Mouse (Mus musculus) hindbrain, embryonic 16.5 days (tissue): ENCODE data around the gene Srsf5. TPM values are rescaled to one million over a fixed set of nuclear protein-coding genes. Genes with fewer than 3 reads are reported as not detected.

Experiments
- ATAC-seq: fragments of 200-750 bp; cut with Nextera tagmentation; 2 replicates; pipeline ENCODE4 v1.8.0; 2017; ENCODE audit warnings: moderate TSS enrichment, moderate library complexity
- H3K27ac ChIP-seq: fragments of 300-500 bp; sonication (generic); 2 replicates; pipeline ENCODE4 v1.5.1; 2014; ENCODE audit warnings: low read depth, mild to moderate bottlenecking, control low read depth, low read length, moderate library complexity
- H3K27me3 ChIP-seq: fragments of 300-500 bp; sonication (generic); replicated peaks from 2 replicates; pipeline ENCODE4 v1.6.1; 2014; ENCODE audit warnings: low read length; ENCODE audit not compliant: control insufficient read depth, insufficient read depth
- H3K36me3 ChIP-seq: fragments of 300-500 bp; sonication (generic); 2 replicates; pipeline ENCODE4 v1.6.1; 2014; ENCODE audit warnings: mild to moderate bottlenecking, low read length, moderate library complexity, mixed read lengths; ENCODE audit not compliant: control insufficient read depth, insufficient read depth
- H3K4me1 ChIP-seq: fragments of 300-500 bp; sonication (generic); 2 replicates; pipeline ENCODE4 v1.6.1; 2014; ENCODE audit warnings: low read depth, low read length; ENCODE audit not compliant: control insufficient read depth, insufficient read depth
- H3K4me2 ChIP-seq: fragments of 300-500 bp; sonication (generic); 2 replicates; pipeline ENCODE4 v1.6.1; 2014; ENCODE audit warnings: mild to moderate bottlenecking, low read length, control low read depth, moderate library complexity
- H3K4me3 ChIP-seq: fragments of 300-500 bp; sonication (generic); 2 replicates; pipeline ENCODE4 v1.5.1; 2014; ENCODE audit warnings: mild to moderate bottlenecking, low read length, control low read depth, moderate library complexity
- H3K9ac ChIP-seq: fragments of 300-500 bp; sonication (generic); 2 replicates; pipeline ENCODE4 v1.6.1; 2014; ENCODE audit warnings: low read depth, mild to moderate bottlenecking, control low read depth, low read length, moderate library complexity
- H3K9me3 ChIP-seq: fragments of 300-500 bp; sonication (generic); 2 replicates; pipeline ENCODE4 v1.6.1; 2014; ENCODE audit warnings: mild to moderate bottlenecking, low read length, moderate library complexity; ENCODE audit not compliant: control insufficient read depth
- WGBS: fragments of 180-500 bp; shearing (Covaris S2); extraction: QIAGEN DNeasy Blood & Tissue Kit; methylation state at CpG from one replicate; pipeline ENCODE4 v1.1.7; 2014; 5-methylcytosine and 5-hydroxymethylcytosine counted together
- polyA plus RNA-seq: library from polyadenylated mRNA; unstranded; fragments of >200 nt; fragmentation: Nextera tagmentation; extraction: Ambion mirVana; gene quantifications from 2 replicates; pipeline ENCODE4 v1.2.1, GENCODE M21; 2015

Gene Srsf5
- polyA plus RNA-seq, 1 experiment from 2014 or later: 381 TPM

- 0 out of 2 replicates have a peak, but pooled peaks have one; percentile 60 for ATAC-seq
- no peaks in the 10 kb centered on the region for H3K36me3 ChIP-seq
- no peak overlapping the region for H3K4me2 ChIP-seq
- 2% methylated on average over 7 of the region's 7 CpGs for WGBS
- H3K4me3 ChIP-seq: no peak overlapping the region
- H3K27me3 ChIP-seq: no peaks in the 10 kb centered on the region
- H3K9me3 ChIP-seq: no peaks in the 10 kb centered on the region
- H3K4me1 ChIP-seq: no peaks in the 10 kb centered on the region
- H3K9ac ChIP-seq: no peak overlapping the region
- no peak overlapping the region for H3K27ac ChIP-seq
Observed at GRCm38 (mm10) chr12:80982326-80982725, 37.0 kb downstream of the Srsf5 start.

- 72% methylated on average over 9 of the region's 9 CpGs for WGBS
- Histone ChIP-seq H3K9me3 (no peaks in the 10 kb centered on the region), H3K9ac (no peak overlapping the region), H3K36me3 (no peaks in the 10 kb centered on the region), H3K4me1 (no peaks in the 10 kb centered on the region), H3K4me3 (no peak overlapping the region), H3K27ac (no peak overlapping the region), H3K27me3 (no peaks in the 10 kb centered on the region), H3K4me2 (no peak overlapping the region)
- no peak for ATAC-seq
Observed at GRCm38 (mm10) chr12:80983695-80984094, 38.4 kb downstream of the Srsf5 start.

- Histone ChIP-seq H3K27ac (no peak overlapping the region), H3K36me3 (no peaks in the 10 kb centered on the region), H3K4me1 (no peaks in the 10 kb centered on the region), H3K4me3 (no peak overlapping the region), H3K4me2 (no peak overlapping the region), H3K27me3 (no peaks in the 10 kb centered on the region), H3K9ac (no peak overlapping the region), H3K9me3 (no peaks in the 10 kb centered on the region)
- no peak for ATAC-seq
- WGBS: 84% methylated on average over 4 of the region's 4 CpGs
Observed at GRCm38 (mm10) chr12:80986628-80987027, 41.3 kb downstream of the Srsf5 start.

- Histone ChIP-seq H3K4me2 (no peak overlapping the region), H3K27me3 (no peaks in the 10 kb centered on the region), H3K9me3 (no peaks in the 10 kb centered on the region), H3K36me3 (no peaks in the 10 kb centered on the region), H3K27ac (no peak overlapping the region), H3K9ac (no peak overlapping the region), H3K4me3 (no peak overlapping the region), H3K4me1 (no peaks in the 10 kb centered on the region)
- WGBS: 87% methylated on average over 3 of the region's 3 CpGs
- ATAC-seq: no peak
Observed at GRCm38 (mm10) chr12:80988286-80988685, 43.0 kb downstream of the Srsf5 start.

- Histone ChIP-seq H3K4me1 (no peaks in the 10 kb centered on the region), H3K4me2 (no peak overlapping the region), H3K27me3 (no peaks in the 10 kb centered on the region), H3K9me3 (no peaks in the 10 kb centered on the region), H3K36me3 (no peaks in the 10 kb centered on the region), H3K4me3 (no peak overlapping the region), H3K27ac (no peak overlapping the region), H3K9ac (no peak overlapping the region)
- no peak for ATAC-seq
- 37% methylated on average over 13 of the region's 13 CpGs for WGBS
Observed at GRCm38 (mm10) chr12:80990901-80991445, 45.7 kb downstream of the Srsf5 start.

- Histone ChIP-seq H3K9ac (no peak overlapping the region), H3K27me3 (no peaks in the 10 kb centered on the region), H3K27ac (no peak overlapping the region), H3K36me3 (no peaks in the 10 kb centered on the region), H3K4me2 (no peak overlapping the region), H3K4me3 (no peak overlapping the region), H3K9me3 (no peaks in the 10 kb centered on the region), H3K4me1 (no peaks in the 10 kb centered on the region)
- 84% methylated on average over 10 of the region's 10 CpGs for WGBS
- no peak for ATAC-seq
Observed at GRCm38 (mm10) chr12:80991806-80992205, 46.5 kb downstream of the Srsf5 start.

GRCm38 (mm10) chr12:80992540-80993122 lies 47.3 kb downstream of the Srsf5 start:
- H3K4me1 ChIP-seq: no peaks in the 10 kb centered on the region
- no peaks in the 10 kb centered on the region for H3K9me3 ChIP-seq
- no peak overlapping the region for H3K27ac ChIP-seq
- H3K36me3 ChIP-seq: no peaks in the 10 kb centered on the region
- H3K27me3 ChIP-seq: peaks cover 2% of the 10 kb centered on the region; the same call in 1 of the 2 replicates
- 79% methylated on average over 8 of the region's 8 CpGs for WGBS
- no peak overlapping the region for H3K4me3 ChIP-seq
- ATAC-seq: no peak
- no peak overlapping the region for H3K4me2 ChIP-seq
- H3K9ac ChIP-seq: no peak overlapping the region

- WGBS: 79% methylated on average over 1 of the region's 1 CpGs
- peaks cover 4% of the 10 kb centered on the region for H3K4me1 ChIP-seq
Observed at GRCm38 (mm10) chr12:80993773-80994172, 48.5 kb downstream of the Srsf5 start.

GRCm38 (mm10) chr12:80995326-80995725 lies 50.0 kb downstream of the Srsf5 start:
- no peaks in the 10 kb centered on the region for H3K9me3 ChIP-seq
- H3K4me1 ChIP-seq: peaks cover 7% of the 10 kb centered on the region
- 90% methylated on average over 4 of the region's 4 CpGs for WGBS
- H3K27me3 ChIP-seq: peaks cover 3% of the 10 kb centered on the region; the same call in 1 of the 2 replicates
- no peaks in the 10 kb centered on the region for H3K36me3 ChIP-seq
- no peak overlapping the region for H3K4me3 ChIP-seq
- ATAC-seq: no peak
- no peak overlapping the region for H3K9ac ChIP-seq
- no peak overlapping the region for H3K27ac ChIP-seq
- no peak overlapping the region for H3K4me2 ChIP-seq

More at GRCm38 (mm10) chr12:80993773-80994172, 48.5 kb downstream of the Srsf5 start:
- no peaks in the 10 kb centered on the region for H3K9me3 ChIP-seq
- H3K4me3 ChIP-seq: no peak overlapping the region
- H3K4me2 ChIP-seq: no peak overlapping the region
- peaks cover 3% of the 10 kb centered on the region; the same call in 1 of the 2 replicates for H3K27me3 ChIP-seq
- no peak for ATAC-seq
- H3K9ac ChIP-seq: no peak overlapping the region
- H3K36me3 ChIP-seq: no peaks in the 10 kb centered on the region
- no peak overlapping the region for H3K27ac ChIP-seq
